Mouse (Mus musculus): ENCODE measurements at regions not wholly inside any gene's neighbourhood (a gene's known extent, or its start where the extent isn't known, plus 50 kb on each side); places are given as distances from the start of the nearest gene placed in this dataset.

DNA sequence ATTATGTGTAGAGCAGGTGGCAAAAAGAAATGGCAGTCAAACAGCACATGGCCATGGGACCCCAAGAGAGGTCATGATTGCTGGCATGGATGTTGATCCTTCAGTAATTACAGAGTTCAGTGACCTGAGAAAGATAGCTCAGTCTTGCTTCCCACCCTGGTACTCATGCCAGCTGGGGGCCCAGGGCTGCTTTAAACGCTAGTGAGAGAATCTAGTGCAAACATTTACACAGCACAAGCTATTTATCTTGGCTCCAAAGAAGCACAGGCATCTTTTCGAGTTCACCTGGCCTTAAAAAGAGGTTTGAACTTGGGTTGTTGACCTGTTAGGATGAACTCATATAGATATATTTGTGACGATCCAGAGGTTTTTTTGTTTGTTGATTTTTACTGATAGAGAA is 258.6 kb upstream of the Usp25 start:
- TF ChIP-seq CTCF (IDR thresholded peaks at IDR 0.05; ENCODE audit: low read depth, low read length): no peak
- no peak for TF ChIP-seq EP300 (IDR thresholded peaks at IDR 0.05; ENCODE audit: insufficient read depth, low read depth, low read length)
- no peak for TF ChIP-seq POLR2A (IDR thresholded peaks at IDR 0.05; ENCODE audit: insufficient read depth, low read length)
